Mouse (Mus musculus): ENCODE data around the gene Mecom. TPM values are rescaled to one million over a fixed set of nuclear protein-coding genes. Genes with fewer than 3 reads are reported as not detected.

The Mecom gene
- total RNA-seq, 2 experiments from 2014 or later = 14.7 to 41.9 TPM

DNA sequence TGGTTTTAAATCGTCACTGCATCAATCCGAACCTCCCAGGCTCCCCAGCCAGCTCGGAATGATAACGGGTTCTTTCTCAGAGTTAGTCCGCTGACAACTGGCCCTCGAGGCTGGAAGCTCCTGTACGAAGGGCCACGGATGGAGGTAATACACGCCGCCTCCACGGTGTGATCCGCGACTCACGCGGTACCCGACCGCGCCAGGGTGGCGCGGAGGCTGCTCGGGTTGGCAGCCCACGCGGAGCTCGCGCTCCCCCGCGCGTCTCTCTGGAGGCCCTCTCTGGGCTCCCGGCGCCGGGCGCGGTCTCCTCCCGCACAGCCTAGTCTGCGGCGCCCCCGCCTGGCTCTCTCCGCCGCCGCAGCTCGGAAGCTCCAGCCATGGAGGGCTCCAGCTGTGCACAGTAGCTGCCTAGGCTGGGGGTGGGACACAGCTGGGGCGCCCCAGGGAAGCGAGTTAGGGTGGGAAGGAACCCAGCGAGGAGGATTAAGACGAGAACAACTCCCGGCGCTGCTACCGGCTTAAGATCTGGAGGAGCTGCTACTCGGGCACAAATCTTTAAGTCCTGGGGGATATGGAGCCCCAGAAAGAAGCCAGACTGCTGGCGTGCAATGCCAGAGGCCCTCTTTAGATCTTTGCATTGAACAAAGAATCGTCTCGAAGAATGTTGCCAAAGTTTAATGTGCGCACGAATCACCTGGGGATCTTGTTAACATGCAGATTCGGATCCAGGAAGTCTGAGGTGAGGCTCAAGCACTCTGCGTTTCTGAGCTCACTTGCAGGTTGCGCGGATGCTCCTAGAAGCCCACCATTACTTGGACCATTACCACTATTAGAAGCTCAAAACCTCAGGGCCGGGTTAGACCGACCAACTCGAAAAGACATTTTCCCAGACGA, 32.7 kb downstream of the Mecom start:
- DNase-seq (ENCODE audit: low spot score in 2 of 2) = peak in 1 of 2 experiments; percentile 14

DNA sequence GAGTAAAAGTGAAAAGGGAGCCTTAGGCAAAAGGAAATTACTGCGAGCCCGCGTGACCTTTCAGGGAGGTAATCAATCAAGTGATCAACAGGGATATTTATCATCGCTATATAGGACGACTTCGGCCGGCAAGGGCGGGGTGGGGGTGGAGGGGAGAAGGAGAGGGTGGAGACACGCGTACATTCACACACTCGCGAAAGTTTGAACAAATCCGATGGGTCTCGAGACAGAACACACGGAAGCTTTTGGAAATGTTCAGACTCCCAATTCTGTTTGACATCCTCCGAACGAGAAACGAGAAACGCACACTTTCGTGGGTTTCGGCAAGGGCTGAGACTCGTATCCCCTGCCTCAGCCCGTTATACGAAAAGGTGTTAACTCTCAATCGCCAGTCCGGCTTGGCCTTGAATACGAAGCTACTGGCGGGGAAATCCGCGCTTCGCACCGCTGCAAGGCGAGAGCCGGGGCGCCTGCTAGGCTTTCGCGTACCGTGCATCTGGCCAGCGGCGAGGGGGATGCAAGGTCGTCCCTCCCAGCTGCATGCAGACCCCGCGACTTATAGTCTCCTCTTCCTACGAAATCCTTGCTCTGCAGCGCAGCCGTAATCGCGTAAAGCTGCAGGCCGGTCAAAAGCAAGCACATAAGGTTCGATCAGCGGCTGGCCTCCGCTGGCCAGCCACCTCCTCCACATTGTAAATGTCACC, 33.6 kb downstream of the Mecom start:
- no peak for DNase-seq (ENCODE audit: low spot score in 2 of 2)

- DNase-seq (ENCODE audit: low spot score in 2 of 2) = no peak
Observed at GRCm38 (mm10) chr3:30513314-30513997, 34.4 kb downstream of the Mecom start.

DNA sequence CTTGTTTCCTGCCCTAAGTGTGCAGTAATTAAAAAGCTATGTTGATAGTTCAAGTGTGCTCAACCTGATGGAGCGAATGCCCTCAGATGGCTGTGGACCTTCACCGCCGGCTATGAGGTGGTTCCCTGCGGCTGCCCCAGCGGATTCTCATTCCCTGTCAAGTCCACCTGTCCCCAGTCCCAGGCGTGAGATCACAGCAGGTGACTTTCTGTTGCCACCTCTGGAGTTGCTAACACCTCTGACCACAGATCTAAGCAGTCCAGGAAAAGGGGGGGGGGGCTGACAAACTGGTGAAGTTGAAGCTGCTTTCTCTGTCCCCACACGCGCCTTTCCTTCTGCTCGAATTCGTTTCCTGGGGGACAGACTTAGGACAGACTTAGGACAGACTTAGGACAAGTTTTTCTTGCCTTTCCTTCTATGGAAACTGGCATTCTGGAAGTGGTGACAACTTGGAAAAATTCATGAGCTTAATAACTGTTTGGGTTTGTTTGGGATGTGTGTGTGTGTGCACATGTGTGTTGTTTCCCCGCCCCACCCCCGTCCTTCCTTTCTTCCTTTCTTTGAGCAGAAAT, 35.3 kb downstream of the Mecom start:
- DNase-seq (ENCODE audit: low spot score in 2 of 2) = no peak

- no peak for DNase-seq (ENCODE audit: low spot score in 2 of 2)
Observed at GRCm38 (mm10) chr3:30511796-30512195, 36.0 kb downstream of the Mecom start.

- no peak for DNase-seq (ENCODE audit: low spot score in 2 of 2)
Observed at GRCm38 (mm10) chr3:30511062-30511640, 36.7 kb downstream of the Mecom start.

- no peak for DNase-seq (ENCODE audit: low spot score in 2 of 2)
Observed at GRCm38 (mm10) chr3:30510646-30511045, 37.2 kb downstream of the Mecom start.

DNA sequence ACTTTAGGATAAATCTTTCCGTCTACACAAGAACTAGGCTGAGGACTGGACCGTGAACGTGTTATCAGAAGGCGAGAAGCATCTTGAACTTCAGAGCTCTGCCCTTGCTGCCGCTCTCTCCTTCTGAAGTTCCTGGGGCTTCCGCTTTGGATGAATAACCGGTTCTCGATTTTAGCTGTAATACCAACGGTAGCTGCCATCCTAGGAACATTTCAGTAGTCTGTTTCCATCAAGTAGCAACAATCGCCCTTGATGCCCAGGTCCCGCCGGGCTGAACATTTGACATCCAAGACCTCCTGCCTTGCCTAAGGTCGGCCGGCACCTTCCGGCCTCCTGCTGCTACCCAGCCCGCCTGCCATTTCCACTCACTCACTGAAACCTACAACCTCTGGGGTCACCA, 37.7 kb downstream of the Mecom start:
- DNase-seq (ENCODE audit: low spot score in 2 of 2) = no peak

GRCm38 (mm10) chr3:30508930-30509910, 38.6 kb downstream of the Mecom start:
- DNase-seq (ENCODE audit: low spot score in 2 of 2) = no peak

DNA sequence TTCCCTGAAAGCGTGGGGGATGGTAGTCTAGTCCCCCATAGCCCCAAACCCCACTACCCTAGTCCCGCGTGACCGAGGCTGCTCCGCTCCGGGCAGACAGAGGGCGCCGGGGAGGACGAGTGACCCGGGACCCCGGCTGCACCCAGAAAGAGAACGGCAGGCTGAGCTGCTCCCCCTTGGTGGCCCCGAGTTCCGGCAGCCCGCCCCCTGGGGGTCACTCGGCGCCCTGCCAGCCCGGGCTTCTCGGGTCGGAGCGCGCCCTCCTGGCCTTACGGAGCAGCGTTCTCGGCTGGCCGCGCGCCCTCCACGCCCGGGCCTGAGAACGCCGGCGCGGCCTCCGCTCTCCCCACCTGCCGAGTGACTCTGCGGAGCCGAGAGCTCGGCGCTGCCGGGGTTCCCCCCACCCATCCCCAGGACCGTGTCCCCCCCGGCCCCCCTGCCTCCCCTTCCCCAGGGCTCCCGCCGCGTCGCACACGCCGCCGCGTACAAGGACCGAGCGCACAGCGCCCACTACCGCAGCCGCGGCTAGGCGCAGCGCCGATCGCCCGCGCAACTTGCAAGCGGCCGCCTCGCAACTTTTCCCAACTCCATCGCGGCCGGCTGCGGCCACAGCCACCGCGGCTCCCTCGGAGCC, 39.4 kb downstream of the Mecom start:
- peak; percentile 28 to 31 for DNase-seq (ENCODE audit: low spot score in 2 of 2)

- DNase-seq (ENCODE audit: low spot score in 2 of 2) = no peak
Observed at GRCm38 (mm10) chr3:30507576-30508295, 40.1 kb downstream of the Mecom start.

GRCm38 (mm10) chr3:30507028-30507575, 40.7 kb downstream of the Mecom start:
- no peak for DNase-seq (ENCODE audit: low spot score in 2 of 2)

DNA sequence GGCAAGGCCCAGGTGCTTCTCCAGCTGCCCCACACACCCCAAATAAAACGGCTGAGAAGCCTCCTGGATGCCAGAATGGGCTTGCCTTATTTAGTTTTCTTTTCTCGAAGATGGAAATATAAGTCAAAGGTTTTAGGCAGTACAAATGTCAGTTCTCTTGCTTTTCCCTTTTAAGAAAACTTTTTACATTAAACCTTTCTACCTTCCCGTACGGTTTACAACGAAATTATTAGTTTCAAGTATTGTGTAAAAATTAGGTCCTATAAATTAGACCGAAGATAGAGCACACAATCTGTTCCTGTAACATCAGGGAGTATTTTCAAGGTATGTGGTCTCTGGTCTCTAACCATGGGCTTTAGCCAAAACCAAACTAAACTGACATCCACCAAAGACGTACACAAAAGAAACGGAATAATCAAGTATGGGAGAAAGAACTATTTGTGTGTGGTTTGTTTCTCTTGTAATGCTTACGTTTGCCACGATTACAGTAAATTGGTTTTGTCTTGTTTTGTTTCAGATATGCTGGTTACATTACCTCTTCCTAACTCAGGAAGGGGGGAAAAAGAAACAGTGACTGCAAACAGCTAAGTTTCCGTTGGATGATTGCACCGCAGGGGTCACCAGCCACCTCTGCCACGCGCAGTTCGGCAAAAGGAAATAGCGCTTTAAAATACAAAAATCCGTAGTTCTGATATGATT, 41.3 kb downstream of the Mecom start:
- no peak for DNase-seq (ENCODE audit: low spot score in 2 of 2)

DNA sequence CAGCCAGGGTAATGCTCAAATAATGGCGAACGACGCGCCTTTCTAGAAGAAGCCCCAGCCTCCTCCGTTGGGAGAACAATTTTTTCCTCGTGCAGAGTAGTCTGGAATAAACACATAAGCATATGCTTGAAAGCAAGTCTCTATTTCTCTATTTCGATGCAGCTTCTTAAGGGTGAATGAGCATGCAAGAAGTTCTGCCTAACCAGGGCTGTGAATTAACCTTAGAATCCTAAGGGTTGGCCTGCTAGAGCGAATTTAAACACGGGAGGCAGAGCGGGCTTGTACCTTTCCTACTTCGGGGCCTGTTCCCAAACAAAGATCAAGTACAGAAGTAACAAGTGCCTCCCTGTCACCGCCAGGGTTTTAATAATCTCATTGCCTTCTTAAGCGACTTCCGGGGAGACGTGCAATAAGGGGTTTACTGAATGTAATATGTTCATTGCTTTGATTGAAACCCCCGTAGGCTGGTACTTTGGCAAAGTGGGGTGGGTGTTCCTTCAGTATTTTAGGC, 42.0 kb downstream of the Mecom start:
- DNase-seq (ENCODE audit: low spot score in 2 of 2) = no peak

DNA sequence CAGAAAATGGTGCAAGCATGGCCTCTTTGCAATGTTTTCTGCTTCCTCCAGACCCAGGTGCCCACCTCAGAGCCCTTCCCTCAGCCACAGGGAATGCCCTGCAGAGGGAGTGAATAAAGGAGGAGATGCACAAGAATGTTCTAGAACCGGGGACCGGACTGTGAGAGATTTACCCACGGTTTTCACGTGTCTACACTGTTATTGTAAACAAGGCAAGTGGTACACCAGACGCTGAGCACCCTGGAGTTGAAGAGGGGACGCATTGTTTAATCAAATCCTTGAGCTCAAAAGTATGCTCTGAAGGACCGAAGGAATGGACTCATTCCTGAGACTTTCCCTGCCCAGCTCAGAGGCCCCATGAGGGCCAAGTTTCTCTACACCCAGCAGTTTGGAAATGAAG, 43.2 kb downstream of the Mecom start:
- DNase-seq (ENCODE audit: low spot score in 2 of 2) = no peak

- DNase-seq (ENCODE audit: low spot score in 2 of 2) = no peak
Observed at GRCm38 (mm10) chr3:30503821-30504220, 44.0 kb downstream of the Mecom start.

DNA sequence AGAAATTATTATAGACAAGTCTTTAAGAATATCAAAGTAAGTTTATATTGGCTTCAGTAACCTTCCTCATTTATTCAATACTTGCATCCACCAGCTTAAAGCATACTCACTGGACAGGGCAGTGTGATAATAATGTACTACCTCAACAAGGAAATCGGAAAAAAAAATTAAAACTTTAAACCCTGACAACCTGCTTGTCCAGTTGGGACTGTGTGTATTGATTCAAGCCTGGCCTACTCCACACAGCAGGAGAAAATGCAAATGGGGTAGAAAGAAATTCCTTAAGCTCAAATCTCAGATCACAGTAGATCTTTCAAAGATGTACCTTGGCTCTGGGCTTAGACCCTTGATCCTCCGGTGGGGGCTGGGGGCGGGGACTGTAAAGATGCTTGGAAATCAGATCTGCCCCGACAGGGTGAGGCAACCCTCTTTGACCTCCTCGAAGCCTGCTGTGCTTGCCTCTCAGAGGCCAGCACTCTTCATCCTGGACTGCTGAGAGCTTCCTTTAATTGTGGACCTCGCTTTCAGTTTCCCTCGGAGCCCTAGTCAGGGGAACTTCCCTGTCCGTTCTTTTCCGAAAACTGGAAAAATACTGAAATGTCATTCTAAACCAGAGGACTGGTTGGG, 49.5 kb downstream of the Mecom start:
- DNase-seq (ENCODE audit: low spot score in 2 of 2) = no peak

All from adrenal gland, postnatal 4 days (tissue).